Mouse (Mus musculus) intestine, embryonic 14.5 days (tissue): ENCODE results near the gene Ephb2. TPM values are rescaled to one million over a fixed set of nuclear protein-coding genes. Genes with fewer than 3 reads are reported as not detected.
A peak's percentile ranks its signal among the peaks of the same experiment; 100 is the strongest.

Experiments used
- ATAC-seq: fragments of 200-750 bp; cut with Nextera tagmentation; replicated peaks from 2 replicates; pipeline ENCODE4 v1.8.0; 2017; ENCODE audit warnings: low read depth, moderate number of reproducible peaks, moderate TSS enrichment, moderate library complexity; ENCODE audit not compliant: low FRiP score, low TSS enrichment
- DNase-seq: peaks from one replicate; pipeline ENCODE4 v3.0.0-alpha.2; 2018; ENCODE audit warnings: low spot score
- H3K27ac ChIP-seq: fragments of 300-500 bp; sonication (generic); 2 replicates; pipeline ENCODE4 v1.5.1; 2014; ENCODE audit warnings: low read depth, mild to moderate bottlenecking, control low read depth
- H3K27me3 ChIP-seq: fragments of 300-500 bp; sonication (generic); replicated peaks from 2 replicates; pipeline ENCODE4 v1.6.1; 2014; ENCODE audit warnings: low read length, control low read depth; ENCODE audit not compliant: control insufficient read depth, insufficient read depth
- H3K36me3 ChIP-seq: fragments of 300-500 bp; sonication (generic); 2 replicates; pipeline ENCODE4 v1.6.1; 2014; ENCODE audit warnings: low read length, control low read depth; ENCODE audit not compliant: control insufficient read depth, insufficient read depth
- H3K4me1 ChIP-seq: fragments of 300-500 bp; sonication (generic); replicated peaks from 2 replicates; pipeline ENCODE4 v1.6.1; 2014; ENCODE audit warnings: low read length, control low read depth, mixed read lengths; ENCODE audit not compliant: control insufficient read depth, insufficient read depth
- H3K4me2 ChIP-seq: fragments of 300-500 bp; sonication (generic); 2 replicates; pipeline ENCODE4 v1.6.1; 2014; ENCODE audit warnings: low read length
- H3K4me3 ChIP-seq: fragments of 300-500 bp; sonication (generic); 2 replicates; pipeline ENCODE4 v1.5.1; 2014; ENCODE audit warnings: low read depth, low read length, control low read depth, mixed read lengths
- H3K9ac ChIP-seq: fragments of 300-500 bp; sonication (generic); 2 replicates; pipeline ENCODE4 v1.6.1; 2014; ENCODE audit warnings: mild to moderate bottlenecking, low read length
- H3K9me3 ChIP-seq: fragments of 300-500 bp; sonication (generic); 2 replicates; pipeline ENCODE4 v1.6.1; 2016; ENCODE audit warnings: low read length, control low read depth; ENCODE audit not compliant: control insufficient read depth
- WGBS: fragments of 180-500 bp; shearing (Covaris S2); extraction: QIAGEN DNeasy Blood & Tissue Kit; methylation state at CpG from one replicate; pipeline ENCODE4 v1.1.7; 2014; 5-methylcytosine and 5-hydroxymethylcytosine counted together
- polyA plus RNA-seq: library from polyadenylated mRNA; unstranded; fragments of >200 nt; fragmentation: Nextera tagmentation; extraction: Ambion mirVana; gene quantifications from 2 replicates; pipeline ENCODE4 v1.2.1, GENCODE M21; 2014

The Ephb2 gene
- polyA plus RNA-seq, 1 experiment from 2014 or later, result 11.4 TPM

DNA sequence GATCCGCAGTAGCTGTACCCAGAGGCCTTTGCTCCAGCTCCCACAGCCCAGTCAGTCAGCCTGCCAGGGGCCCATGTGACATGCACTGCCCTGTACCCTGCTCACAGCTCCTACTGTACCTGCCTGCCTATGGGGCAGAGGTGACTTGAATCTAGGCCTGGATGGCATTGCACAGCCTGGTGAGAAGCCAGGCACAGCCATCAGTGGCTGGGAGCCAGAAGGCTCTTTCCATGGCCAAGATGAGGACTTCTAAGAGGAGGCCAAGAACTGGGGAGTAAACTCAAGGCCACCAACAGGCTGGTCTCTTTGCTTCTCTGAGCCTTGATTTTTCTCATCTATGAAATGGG is 53.2 kb downstream of the Ephb2 start:
- no peak for ATAC-seq
- no peaks in the 10 kb centered on the region for H3K36me3 ChIP-seq
- H3K4me1 ChIP-seq, result peaks cover 29% of the 10 kb centered on the region
- no peak overlapping the region for H3K27ac ChIP-seq
- 81% methylated on average over 1 of the region's 1 CpGs for WGBS
- no peak overlapping the region for H3K9ac ChIP-seq
- H3K9me3 ChIP-seq, result no peaks in the 10 kb centered on the region
- DNase-seq, result no peak
- H3K4me3 ChIP-seq, result no peak overlapping the region
- no peak overlapping the region for H3K4me2 ChIP-seq
- no peaks in the 10 kb centered on the region for H3K27me3 ChIP-seq

DNA sequence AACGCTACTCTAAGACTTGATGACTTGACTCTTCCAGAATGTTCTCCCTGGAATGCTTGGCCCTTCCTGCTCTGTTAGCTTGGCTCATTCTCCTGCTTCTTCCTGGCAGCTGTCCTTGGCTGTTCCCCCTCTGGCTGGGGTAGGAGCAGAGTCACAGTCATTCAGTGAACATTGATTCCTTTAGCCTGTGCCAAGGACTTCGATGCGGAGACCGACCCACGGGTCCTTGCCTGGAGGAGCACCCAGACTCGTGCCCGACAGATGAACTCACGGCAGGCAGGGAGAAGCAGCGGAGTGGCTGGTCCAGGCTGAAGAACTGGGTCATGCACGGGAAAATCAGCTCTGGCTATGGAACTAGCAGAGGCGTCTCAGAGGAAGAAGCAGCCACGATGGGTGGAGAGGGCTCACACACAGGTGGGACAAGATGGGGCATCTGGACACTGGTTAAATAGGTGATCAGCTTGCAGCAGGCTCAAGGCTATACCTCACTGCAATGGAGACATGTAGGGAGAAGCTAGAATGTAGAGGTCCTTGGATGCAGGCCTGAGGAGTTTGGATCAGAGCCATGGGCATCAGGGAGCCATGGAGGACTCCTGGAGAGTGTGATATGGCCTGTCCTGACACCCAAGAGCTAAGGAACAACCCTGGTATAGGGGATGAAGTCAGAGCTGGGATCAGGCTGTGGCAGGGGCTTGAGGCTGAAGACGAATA is 53.8 kb downstream of the Ephb2 start:
- Histone ChIP-seq H3K27me3 (no peaks in the 10 kb centered on the region), H3K36me3 (no peaks in the 10 kb centered on the region), H3K9me3 (no peaks in the 10 kb centered on the region), H3K9ac (no peak overlapping the region), H3K4me3 (no peak overlapping the region), H3K4me2 (no peak overlapping the region), H3K27ac (peak overlapping the region; percentile 8; the same call in 1 of the 2 replicates), H3K4me1 (peaks cover 34% of the 10 kb centered on the region)
- 81% methylated on average over 13 of the region's 13 CpGs for WGBS
- DNase-seq (no peak), ATAC-seq (no peak)

DNA sequence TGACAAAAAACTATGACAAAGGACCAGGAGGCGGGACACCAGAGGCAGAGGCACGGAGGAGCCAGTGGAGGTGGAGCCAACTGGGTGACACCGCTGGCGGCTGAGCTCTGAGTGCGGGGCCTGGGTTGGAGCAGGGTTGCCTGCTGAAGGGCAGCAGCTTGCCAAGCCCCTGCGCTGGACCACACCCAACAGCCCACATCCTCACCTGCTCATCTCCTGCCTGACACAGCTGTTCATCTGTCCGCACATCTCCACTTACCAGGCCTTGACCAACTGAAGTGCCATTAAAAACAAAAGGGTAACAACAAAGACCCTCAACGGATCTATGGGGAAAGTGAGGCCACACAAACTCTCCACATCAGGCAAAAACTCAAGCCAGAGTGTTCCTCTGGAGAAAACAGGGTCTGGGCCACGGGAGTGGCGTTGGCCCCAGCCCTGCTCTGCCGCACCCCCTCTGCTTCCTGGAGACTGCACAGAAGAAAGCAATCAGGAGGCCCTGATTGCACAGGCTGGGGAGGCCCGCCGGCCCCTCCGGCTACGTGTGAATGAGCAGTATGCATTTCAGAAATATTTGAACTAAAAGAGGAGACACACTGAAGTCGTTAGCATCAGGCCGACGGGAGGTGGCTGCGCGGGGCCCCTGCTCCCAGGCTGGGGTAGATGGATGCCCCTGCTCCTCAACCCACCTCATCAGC is 55.4 kb downstream of the Ephb2 start:
- Histone ChIP-seq H3K4me1 (peaks cover 47% of the 10 kb centered on the region), H3K27me3 (no peaks in the 10 kb centered on the region), H3K4me2 (no peak overlapping the region), H3K27ac (no peak overlapping the region), H3K4me3 (no peak overlapping the region), H3K36me3 (no peaks in the 10 kb centered on the region), H3K9me3 (no peaks in the 10 kb centered on the region), H3K9ac (no peak overlapping the region)
- WGBS, result 63% methylated on average over 20 of the region's 20 CpGs
- no peak for DNase-seq
- no peak for ATAC-seq

DNA sequence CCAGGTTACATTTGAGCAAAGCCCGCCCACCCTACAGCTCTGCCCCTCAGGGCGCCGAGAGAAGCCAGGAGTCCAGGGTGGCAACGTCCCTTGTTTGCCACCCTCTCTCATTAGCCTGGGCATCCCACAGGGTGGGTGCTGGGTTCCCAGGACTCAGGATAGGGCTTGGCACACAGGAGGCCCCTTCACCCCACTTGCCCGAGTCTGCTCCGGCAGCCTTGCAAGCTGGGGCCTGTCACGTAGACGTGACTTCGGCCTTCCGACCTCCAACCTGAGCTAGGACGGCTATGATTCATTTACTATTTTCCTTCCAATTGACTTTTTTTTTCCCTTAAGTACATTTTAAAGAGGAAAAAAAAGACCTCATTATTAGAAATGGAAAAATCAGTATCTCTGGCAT is 56.6 kb downstream of the Ephb2 start:
- Histone ChIP-seq H3K9me3 (no peaks in the 10 kb centered on the region), H3K27ac (no peak overlapping the region), H3K4me3 (no peak overlapping the region), H3K9ac (no peak overlapping the region), H3K27me3 (no peaks in the 10 kb centered on the region), H3K4me1 (peaks cover 47% of the 10 kb centered on the region), H3K36me3 (no peaks in the 10 kb centered on the region), H3K4me2 (no peak overlapping the region)
- ATAC-seq (no peak), DNase-seq (no peak)
- 89% methylated on average over 11 of the region's 11 CpGs for WGBS

DNA sequence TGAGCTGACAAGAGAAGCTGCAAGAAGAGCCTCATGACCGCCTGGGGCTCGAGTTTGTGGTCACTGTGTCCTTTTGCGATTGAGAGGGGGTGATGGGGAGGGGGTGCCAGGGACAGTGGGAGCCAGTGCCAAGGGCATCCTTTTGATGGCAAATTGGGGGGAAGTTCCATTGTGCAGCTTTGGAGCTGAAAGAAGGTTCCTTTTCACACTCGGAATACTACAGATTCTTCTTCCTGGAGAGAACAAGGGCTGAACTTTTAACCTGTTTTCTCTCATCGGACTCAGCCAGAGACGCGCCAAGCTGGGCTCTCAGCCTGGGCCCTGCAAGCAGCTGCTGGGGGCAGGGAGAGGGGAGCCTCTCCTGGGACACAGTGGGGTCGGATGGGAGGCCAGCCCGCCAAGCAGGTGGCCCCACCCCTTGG is 59.3 kb downstream of the Ephb2 start:
- 12% methylated on average over 9 of the region's 9 CpGs for WGBS
- Histone ChIP-seq H3K27ac (peak overlapping the region; percentile 22; the same call in 1 of the 2 replicates), H3K9me3 (no peaks in the 10 kb centered on the region), H3K4me2 (peak overlapping the region; percentile 29), H3K4me3 (no peak overlapping the region), H3K9ac (no peak overlapping the region; the same call in 1 of the 2 replicates), H3K27me3 (no peaks in the 10 kb centered on the region), H3K4me1 (peaks cover 34% of the 10 kb centered on the region), H3K36me3 (no peaks in the 10 kb centered on the region)
- no peak for DNase-seq
- no peak; the same call in 1 of the 2 replicates for ATAC-seq

DNA sequence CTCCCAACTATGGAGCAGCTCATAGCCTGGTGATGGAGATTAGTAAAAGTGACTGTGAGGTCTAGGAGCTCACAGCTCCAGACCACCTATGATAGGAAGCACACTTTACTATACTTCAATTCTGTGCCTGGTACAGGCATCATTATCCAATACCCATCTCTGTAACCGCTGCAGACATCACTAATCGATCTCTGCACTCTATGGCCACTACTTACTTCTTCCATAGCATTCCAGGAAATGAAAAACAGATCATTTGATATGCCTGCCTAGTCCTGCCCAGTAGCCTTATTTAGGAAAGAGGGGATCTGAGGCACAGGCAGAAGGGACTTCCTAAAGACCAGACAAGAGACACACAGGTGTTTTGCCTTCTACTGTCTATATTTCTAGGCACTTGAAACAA is 59.9 kb downstream of the Ephb2 start:
- Histone ChIP-seq H3K9ac (no peak overlapping the region), H3K4me1 (peaks cover 28% of the 10 kb centered on the region), H3K36me3 (peaks cover 3% of the 10 kb centered on the region; the same call in 1 of the 2 replicates), H3K27ac (no peak overlapping the region; the same call in 1 of the 2 replicates), H3K27me3 (no peaks in the 10 kb centered on the region), H3K4me2 (no peak overlapping the region), H3K9me3 (no peaks in the 10 kb centered on the region), H3K4me3 (no peak overlapping the region)
- ATAC-seq (no peak), DNase-seq (no peak)
- WGBS, result 85% methylated on average over 2 of the region's 2 CpGs

DNA sequence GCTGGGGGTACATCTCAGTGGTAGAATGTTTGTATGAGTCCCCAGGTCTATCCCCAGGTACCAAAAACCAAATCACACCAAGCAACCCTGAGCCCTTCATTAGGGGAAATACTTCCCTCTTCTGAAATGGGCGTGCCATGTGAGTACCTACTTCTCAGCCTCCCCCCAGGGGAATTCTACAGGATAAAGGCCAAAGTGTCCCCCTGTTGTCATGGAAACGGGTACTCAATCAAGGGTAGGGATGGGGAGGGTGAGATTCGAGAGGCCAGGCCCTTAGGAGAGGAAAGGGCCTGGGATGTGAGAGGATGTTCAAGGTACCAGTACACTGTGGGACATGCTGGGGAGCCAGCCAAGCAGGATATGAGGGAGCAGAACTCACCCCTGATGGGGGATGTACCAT is 61.6 kb downstream of the Ephb2 start:
- WGBS, result 71% methylated on average over 3 of the region's 3 CpGs
- peaks cover 7% of the 10 kb centered on the region; the same call in 1 of the 2 replicates for H3K36me3 ChIP-seq
- no peak for ATAC-seq
- H3K4me1 ChIP-seq, result peaks cover 18% of the 10 kb centered on the region
- no peak overlapping the region for H3K27ac ChIP-seq
- H3K27me3 ChIP-seq, result no peaks in the 10 kb centered on the region
- no peak overlapping the region for H3K4me3 ChIP-seq
- H3K9me3 ChIP-seq, result no peaks in the 10 kb centered on the region
- no peak overlapping the region for H3K4me2 ChIP-seq
- no peak for DNase-seq
- no peak overlapping the region for H3K9ac ChIP-seq

DNA sequence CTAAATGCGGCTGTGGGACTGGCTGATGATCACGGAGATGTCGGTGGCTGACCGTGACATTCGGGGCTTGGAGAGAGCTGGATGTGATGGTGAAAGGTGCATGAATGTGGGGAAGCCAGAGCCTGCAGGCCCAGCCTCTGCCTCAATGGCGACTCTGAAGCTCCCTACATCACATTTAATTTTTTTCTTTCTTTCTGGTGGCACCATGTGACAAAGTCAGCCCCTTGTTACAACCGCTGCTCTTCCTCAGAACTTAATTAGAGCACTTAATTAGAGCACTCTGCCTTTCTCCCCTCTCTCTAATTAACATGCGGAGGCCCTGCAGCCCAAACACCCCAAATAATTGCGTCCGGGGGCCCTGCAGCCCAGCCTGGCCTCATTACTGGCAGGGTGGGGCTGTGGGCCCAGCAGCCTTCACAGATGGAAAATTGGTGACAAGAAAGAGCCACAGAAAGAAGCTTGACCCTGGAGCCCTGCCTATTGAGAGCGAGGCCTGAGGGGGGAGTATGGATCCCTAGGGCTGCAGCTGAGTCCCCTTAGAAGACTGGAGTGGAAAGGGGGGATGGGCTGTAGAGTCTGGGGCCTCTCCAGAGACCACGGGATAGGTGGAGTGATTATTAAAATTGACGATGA is 62.7 kb downstream of the Ephb2 start:
- no peak for ATAC-seq
- H3K9ac ChIP-seq, result no peak overlapping the region
- DNase-seq, result no peak

More for the DNA sequence above, 62.7 kb downstream of the Ephb2 start:
- H3K27ac ChIP-seq, result no peak overlapping the region
- WGBS, result 80% methylated on average over 13 of the region's 13 CpGs
- H3K9me3 ChIP-seq, result peaks cover 3% of the 10 kb centered on the region; the same call in 1 of the 2 replicates
- no peaks in the 10 kb centered on the region for H3K27me3 ChIP-seq
- H3K36me3 ChIP-seq, result peaks cover 7% of the 10 kb centered on the region; the same call in 1 of the 2 replicates
- H3K4me1 ChIP-seq, result peaks cover 18% of the 10 kb centered on the region
- no peak overlapping the region for H3K4me2 ChIP-seq
- no peak overlapping the region for H3K4me3 ChIP-seq
